Mouse (Mus musculus) ES-E14 (cell line): ENCODE data around the gene Ppm1h.

Source experiments
- HCFC1 ChIP-seq: IDR thresholded peaks from 2 replicates; pipeline ENCODE4 v1.6.1; 2012; ENCODE audit warnings: low read length, inconsistent platforms, borderline replicate concordance; ENCODE audit not compliant: insufficient read depth
- ZNF384 ChIP-seq: IDR thresholded peaks from 2 replicates; pipeline ENCODE4 v1.6.1; 2012; ENCODE audit warnings: low read depth, low read length, inconsistent platforms

- TF ChIP-seq HCFC1 (no peak), ZNF384 (no peak)
Observed at GRCm38 (mm10) chr10:122764653-122765052, 86.1 kb downstream of the Ppm1h start.
